Mouse (Mus musculus) thymus, adult 2 months (tissue): ENCODE data around the gene Gm17387. TPM values are rescaled to one million over a fixed set of nuclear protein-coding genes. Genes with fewer than 3 reads are reported as not detected.

Experiments used
- DNase-seq: peaks from one replicate; pipeline ENCODE4 v3.0.0; 2021
- H3K27ac ChIP-seq: fragments of 200-500 bp; 2 replicates; pipeline ENCODE4 v1.5.1; 2012; ENCODE audit warnings: low read length, control low read depth; ENCODE audit not compliant: control insufficient read depth, insufficient read depth
- H3K27me3 ChIP-seq: fragments of 200-500 bp; 2 replicates; pipeline ENCODE4 v1.6.1; 2012; ENCODE audit warnings: mild to moderate bottlenecking, low read length, moderate library complexity, mixed read lengths; ENCODE audit not compliant: control insufficient read depth, insufficient read depth
- H3K36me3 ChIP-seq: fragments of 200-500 bp; 2 replicates; pipeline ENCODE4 v1.6.1; 2012; ENCODE audit warnings: mild to moderate bottlenecking, low read length, moderate library complexity; ENCODE audit not compliant: control insufficient read depth, insufficient read depth
- H3K4me1 ChIP-seq: fragments of 200-500 bp; replicated peaks from 2 replicates; pipeline ENCODE4 v1.6.1; 2012; ENCODE audit warnings: low read length; ENCODE audit not compliant: control insufficient read depth, insufficient read depth
- H3K4me3 ChIP-seq: fragments of 200-500 bp; 2 replicates; pipeline ENCODE4 v1.5.1; 2012; ENCODE audit warnings: mild to moderate bottlenecking, low read length, control low read depth, moderate library complexity; ENCODE audit not compliant: control insufficient read depth, insufficient read depth
- CTCF ChIP-seq: fragments of 200-500 bp; IDR thresholded peaks from 2 replicates; pipeline ENCODE4 v1.5.1; 2012; ENCODE audit warnings: mild to moderate bottlenecking, control low read depth, low read length, moderate library complexity, borderline replicate concordance; ENCODE audit not compliant: control insufficient read depth, poor library complexity, insufficient read depth; ENCODE audit errors: extremely low read depth
- POLR2A ChIP-seq: fragments of 200-500 bp; IDR thresholded peaks from 2 replicates; pipeline ENCODE4 v1.6.1; 2012; ENCODE audit warnings: mild to moderate bottlenecking, low read length, control low read depth, moderate library complexity; ENCODE audit not compliant: control insufficient read depth, poor library complexity, insufficient read depth; ENCODE audit errors: extremely low read depth
- WGBS: fragments of 180-500 bp; shearing (Covaris S2); methylation state at CpG from one replicate; pipeline ENCODE4 v1.1.7; 2018; 5-methylcytosine and 5-hydroxymethylcytosine counted together
- polyA plus RNA-seq: library from polyadenylated mRNA; depleted of rRNA; stranded (reverse); fragments of >200 nt; gene quantifications from 2 replicates; pipeline ENCODE4 v1.2.3, GENCODE M21; 2012

Gm17387 gene
- polyA plus RNA-seq, 1 experiment: not detected

DNA sequence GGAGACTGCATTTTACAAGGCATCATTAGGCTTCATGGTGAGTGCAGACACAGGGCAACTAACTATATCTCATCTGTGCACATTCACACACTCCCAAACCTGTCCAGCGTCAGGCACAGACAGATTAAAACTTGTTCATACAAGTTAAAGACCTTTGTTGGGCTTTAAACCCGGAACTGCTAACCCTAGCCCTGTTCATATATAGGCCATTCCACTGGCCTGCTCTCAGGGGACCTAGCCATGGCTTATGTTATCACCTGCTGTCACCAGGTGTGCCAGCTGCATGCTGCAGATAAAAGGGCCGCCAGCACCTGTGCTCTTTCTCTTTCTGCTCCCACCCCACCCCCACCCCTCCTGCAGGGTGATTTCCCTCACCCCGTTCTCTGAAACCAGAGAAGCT lies 13.6 kb downstream of the Gm17387 start:
- H3K27me3 ChIP-seq: no peaks in the 10 kb centered on the region
- no peak for TF ChIP-seq POLR2A
- no peak for TF ChIP-seq CTCF
- 60% methylated on average over 4 of the region's 4 CpGs for WGBS
- H3K4me3 ChIP-seq: no peak overlapping the region
- DNase-seq: no peak
- no peaks in the 10 kb centered on the region for H3K36me3 ChIP-seq
- peaks cover 26% of the 10 kb centered on the region for H3K4me1 ChIP-seq
- H3K27ac ChIP-seq: no peak overlapping the region

DNA sequence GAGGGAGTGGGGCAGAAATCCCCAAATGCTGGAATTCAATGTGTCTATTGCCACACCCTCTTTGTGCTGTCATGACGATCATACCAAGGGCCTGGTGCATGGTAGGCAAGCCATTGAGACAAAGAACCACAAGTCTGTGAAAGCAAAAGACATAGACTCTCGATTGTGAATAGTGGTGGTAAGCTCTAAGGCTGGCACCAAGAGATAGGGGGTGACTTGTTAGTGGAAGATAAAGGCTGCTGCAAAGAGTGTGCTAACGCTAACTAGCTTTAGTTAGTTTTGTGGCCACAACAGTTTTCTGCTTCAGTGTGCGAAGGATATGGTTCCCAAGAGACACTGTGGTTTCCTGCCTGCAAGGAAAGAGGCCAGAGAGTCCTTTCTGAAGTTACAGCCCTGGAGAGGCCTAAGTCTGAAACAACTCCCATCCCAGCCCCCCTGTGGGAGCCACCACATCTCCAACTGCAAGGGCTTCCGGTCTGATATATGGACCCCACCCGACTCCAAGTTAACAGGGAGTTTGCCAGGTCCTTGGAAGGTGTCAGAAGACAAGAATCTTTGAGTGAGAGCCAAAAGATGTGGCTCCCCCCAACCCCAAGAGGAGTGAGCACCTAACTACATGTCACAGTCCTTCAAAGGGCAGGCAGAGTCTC lies 18.1 kb downstream of the Gm17387 start:
- no peak for DNase-seq
- Histone ChIP-seq H3K36me3 (no peaks in the 10 kb centered on the region), H3K4me1 (peaks cover 23% of the 10 kb centered on the region), H3K4me3 (no peak overlapping the region), H3K27me3 (no peaks in the 10 kb centered on the region), H3K27ac (peak overlapping the region; percentile 12; the same call in 1 of the 2 replicates)
- TF ChIP-seq POLR2A: no peak
- TF ChIP-seq CTCF: no peak
- WGBS: 10% methylated on average over 6 of the region's 6 CpGs

DNA sequence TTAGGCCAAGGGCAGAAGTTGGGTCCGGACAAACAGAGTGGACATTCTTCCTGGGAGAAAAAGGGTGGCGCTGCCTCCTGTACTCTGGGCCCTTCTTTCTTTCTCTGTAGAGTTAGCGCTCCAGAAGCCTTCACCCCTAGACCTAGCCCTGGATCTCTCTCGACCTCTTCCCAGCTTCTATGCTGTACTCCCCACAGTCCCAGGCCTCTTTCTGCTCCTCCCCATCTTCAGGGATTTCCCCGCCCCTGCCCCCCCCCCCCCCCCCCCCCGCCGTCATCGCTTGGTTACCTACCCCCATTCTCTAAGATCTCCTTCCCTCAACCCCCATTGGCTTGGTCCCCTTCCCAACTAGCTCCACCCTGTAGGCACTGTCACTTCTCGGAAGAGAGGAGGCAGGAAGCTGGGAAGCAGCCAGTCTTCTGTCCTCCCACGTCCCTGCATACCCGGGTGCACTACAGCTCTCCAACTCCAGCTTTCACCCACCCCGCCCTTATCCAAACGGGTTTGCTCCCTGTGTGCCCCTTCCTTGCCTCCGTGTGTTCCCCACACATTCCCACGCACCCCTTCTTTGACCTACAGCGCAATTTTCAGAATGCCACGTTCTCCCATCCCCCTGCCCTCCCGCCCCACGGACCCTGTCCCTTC lies 18.8 kb downstream of the Gm17387 start:
- no peaks in the 10 kb centered on the region for H3K27me3 ChIP-seq
- TF ChIP-seq CTCF (no peak), POLR2A (no peak)
- peak overlapping the region; percentile 22 for H3K4me3 ChIP-seq
- H3K4me1 ChIP-seq: peaks cover 20% of the 10 kb centered on the region
- H3K36me3 ChIP-seq: no peaks in the 10 kb centered on the region
- peak overlapping the region; percentile 19; the same call in 1 of the 2 replicates for H3K27ac ChIP-seq
- 18% methylated on average over 16 of the region's 19 CpGs for WGBS
- peak; percentile 13 for DNase-seq

DNA sequence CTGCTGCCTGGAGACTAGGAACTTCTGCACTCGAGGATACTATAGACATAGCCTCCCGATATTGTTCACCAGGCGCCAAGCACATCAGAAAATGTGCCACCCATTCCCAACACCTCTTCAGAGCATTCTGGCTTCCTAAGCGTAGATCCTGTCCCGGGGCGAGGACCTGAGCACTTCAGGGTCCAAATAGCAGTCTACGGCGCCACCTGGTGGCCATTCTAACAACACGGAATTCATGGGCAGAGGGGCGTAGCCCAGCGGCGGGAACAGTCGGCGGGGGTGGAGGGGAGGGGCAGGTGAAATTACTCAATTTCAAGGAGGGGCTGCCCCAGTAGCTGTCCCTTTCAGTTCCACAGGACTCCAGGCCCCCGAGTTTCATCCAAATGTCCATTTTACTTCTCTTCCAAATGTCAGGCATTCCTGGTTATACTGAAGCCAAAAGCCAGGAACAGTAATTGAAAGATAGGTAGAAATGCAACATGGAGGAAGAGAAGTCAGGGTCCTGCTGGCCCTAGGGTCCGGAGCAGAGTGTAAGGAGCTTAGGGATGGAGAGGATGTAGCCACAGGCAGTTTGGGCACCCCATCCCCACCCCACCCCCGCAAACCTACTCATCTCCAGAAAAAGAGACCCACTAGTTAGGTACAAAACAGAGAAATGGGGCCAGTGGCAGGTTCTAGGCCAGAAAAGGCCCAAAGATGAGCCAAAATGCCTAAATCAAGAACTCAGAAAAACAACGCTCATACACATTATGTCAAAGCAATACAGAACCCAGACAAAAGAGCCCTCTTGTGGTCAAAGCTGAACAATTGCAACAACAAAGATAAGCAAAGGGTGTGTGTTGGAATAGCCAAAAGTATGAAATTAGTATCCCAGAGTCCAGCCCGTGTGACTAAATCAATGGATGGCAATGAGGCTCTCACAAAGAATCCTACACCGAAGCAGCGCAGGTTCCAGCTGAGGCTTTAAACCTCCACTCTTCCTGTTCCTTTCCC lies 19.6 kb downstream of the Gm17387 start:
- peak; percentile 87 for DNase-seq
- H3K36me3 ChIP-seq: no peaks in the 10 kb centered on the region
- H3K27ac ChIP-seq: peak overlapping the region; percentile 19; the same call in 1 of the 2 replicates
- TF ChIP-seq POLR2A (no peak), CTCF (peak; percentile 93)
- H3K4me1 ChIP-seq: peaks cover 15% of the 10 kb centered on the region
- H3K27me3 ChIP-seq: no peaks in the 10 kb centered on the region
- peak overlapping the region; percentile 22 for H3K4me3 ChIP-seq
- 5% methylated on average over 21 of the region's 21 CpGs for WGBS

DNA sequence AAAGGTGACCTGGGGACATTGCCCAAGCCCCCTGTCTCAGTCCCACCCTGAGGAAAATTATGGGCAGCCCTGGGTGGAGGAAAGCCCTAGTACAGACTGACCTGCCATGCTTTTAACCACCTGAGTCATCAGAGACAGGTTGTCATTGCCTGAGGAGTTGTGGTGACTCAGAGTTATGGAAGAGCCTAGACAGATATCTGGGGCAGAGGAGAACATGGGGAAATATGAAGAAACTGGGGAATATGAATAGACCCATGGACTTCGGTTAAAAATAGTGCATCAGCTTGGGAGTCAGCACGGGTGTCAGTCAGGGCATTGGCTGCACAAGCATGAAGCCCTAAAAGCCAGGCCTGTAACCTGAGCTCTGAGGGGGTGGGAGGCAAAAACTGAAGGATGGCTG lies 20.4 kb downstream of the Gm17387 start:
- Histone ChIP-seq H3K36me3 (no peaks in the 10 kb centered on the region), H3K27me3 (no peaks in the 10 kb centered on the region), H3K4me1 (peaks cover 15% of the 10 kb centered on the region), H3K27ac (no peak overlapping the region), H3K4me3 (no peak overlapping the region)
- no peak for TF ChIP-seq CTCF
- TF ChIP-seq POLR2A: no peak
- DNase-seq: no peak
- WGBS: 90% methylated on average over 2 of the region's 2 CpGs

DNA sequence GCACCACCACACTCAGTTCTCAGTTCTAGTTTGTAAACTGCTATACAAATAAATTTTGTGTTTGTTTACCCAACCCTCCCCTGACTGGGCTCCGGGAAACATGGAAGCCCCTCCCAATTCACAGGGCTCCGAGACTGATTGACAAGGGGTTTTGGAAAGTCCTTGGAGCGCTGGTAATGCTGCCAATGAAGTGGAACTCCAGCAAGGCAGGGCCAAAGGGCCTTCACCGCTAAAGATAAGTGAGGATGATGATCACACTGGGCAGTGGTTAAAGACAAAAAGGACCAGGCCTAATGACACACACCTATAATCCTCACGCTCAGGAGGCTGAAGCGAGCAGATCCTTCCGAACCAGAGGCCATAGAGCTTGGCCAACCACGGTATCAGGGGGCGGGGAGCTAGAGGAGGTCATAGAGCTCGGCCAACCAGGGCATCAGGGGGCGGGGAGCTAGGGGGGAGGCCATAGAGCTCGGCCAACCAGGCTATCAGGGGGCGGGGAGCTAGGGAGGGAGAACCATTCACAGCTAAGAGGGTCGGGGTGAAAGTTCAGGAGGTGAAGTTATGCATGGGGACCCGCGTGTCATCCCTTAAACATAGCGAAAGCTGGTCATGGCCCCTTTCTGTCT lies 22.2 kb downstream of the Gm17387 start:
- WGBS: 88% methylated on average over 17 of the region's 17 CpGs
- no peak for DNase-seq
- H3K27me3 ChIP-seq: no peaks in the 10 kb centered on the region
- peaks cover 15% of the 10 kb centered on the region for H3K4me1 ChIP-seq
- H3K36me3 ChIP-seq: no peaks in the 10 kb centered on the region
- no peak overlapping the region for H3K4me3 ChIP-seq
- TF ChIP-seq CTCF: no peak
- TF ChIP-seq POLR2A: no peak
- H3K27ac ChIP-seq: no peak overlapping the region
